36 mouse cellular contexts compared by ENCODE assay signal in genomic region chr13:22846798-22847197, GRCm38 (mm10). TPM values are rescaled to one million over a fixed set of nuclear protein-coding genes. Genes with fewer than 3 reads are reported as not detected.
DNase-seq lines count a peak whose midpoint lies in the region.
"Had no signal": no experiment of that assay in that cellular context is flagged by ENCODE, and none has a peak within 500 bp of the region (broad histone marks: within the 10 kb centered on the region; RNA-seq: fewer than 3 reads in every experiment).

No protein-coding gene starts in this region.

- DNase-seq in frontal cortex, adult 2 months (ENCODE audit: extremely low spot score in 1 of 2, low spot score in 1 of 2): peak; percentile 3 to 22
- no peak for DNase-seq in frontal cortex, postnatal 10 days (ENCODE audit: low spot score in 2 of 2)
- DNase-seq in left cerebral cortex, adult 18-20 months (ENCODE audit: low spot score in 2 of 2): peak; percentile 1 to 11
- no peak for DNase-seq in left cerebral cortex, postnatal 10 days (ENCODE audit: extremely low spot score in 1 of 2, low spot score in 2 of 2)
- DNase-seq in brain, adult 2 months (ENCODE audit: low read depth, low spot score): peak; percentile 34
- DNase-seq in thymus, postnatal 0 days (ENCODE audit: low spot score): no peak
- DNase-seq: adrenal gland, postnatal 10 days; adrenal gland, postnatal 36 days; B cell, adult 2 months; cerebellum, adult 11 months; cerebellum, adult 2 months; cerebellum, adult 9-11 months; cerebellum, postnatal 25 days; forebrain, postnatal 0 days; gastrocnemius, adult 2 months; gastrocnemius, postnatal 14 days; heart, adult 11 months had no signal

- intact Hi-C loops in left cerebral cortex, postnatal 10 days (cut with DNase I): no loop called here

RNA-seq across cellular contexts. Expression of gene Vmn1r211, which starts 10.6 kb away (rescaled TPM):
- polyA plus RNA-seq in frontal cortex, adult 2 months (2012; rRNA removed): not detected in 2 replicates
- not detected for total RNA-seq in left cerebral cortex, adult 18-20 months (2021)
- total RNA-seq in left cerebral cortex, postnatal 10 days (2021): not detected
- not detected in 2 replicates for polyA plus RNA-seq in thymus, postnatal 0 days (2015; fragmentation: Nextera tagmentation; extraction: Ambion mirVana)
- total RNA-seq: adrenal gland, adult 18-20 months; adrenal gland, postnatal 10 days; adrenal gland, postnatal 36 days; CH12.LX; common myeloid progenitor, adult 5-6 weeks; forebrain, postnatal 0 days; gastrocnemius, adult 2 months; gastrocnemius, postnatal 14 days; gastrocnemius, postnatal 4 days; heart, adult 8-10 months; heart, postnatal 25 days; hematopoietic stem cell, adult 5-6 weeks had no signal
- polyA plus RNA-seq: cerebellum, adult 2 months; embryonic facial prominence, embryonic 12.5 days; embryonic facial prominence, embryonic 15.5 days; forebrain, embryonic 11.5 days; forebrain, embryonic 14.5 days; forebrain, postnatal 0 days; G1E; heart, embryonic 11.5 days; heart, embryonic 14.5 days; heart, postnatal 0 days; hindbrain, embryonic 12.5 days; hindbrain, embryonic 15.5 days; intestine, embryonic 14.5 days; Patski had no signal

RNA-seq across cellular contexts. Expression of gene Vmn1r210, which starts 15.7 kb away (rescaled TPM):
- not detected in 2 replicates for polyA plus RNA-seq in frontal cortex, adult 2 months (2012; rRNA removed)
- not detected for total RNA-seq in left cerebral cortex, adult 18-20 months (2021)
- not detected for total RNA-seq in left cerebral cortex, postnatal 10 days (2021)
- polyA plus RNA-seq in thymus, postnatal 0 days (2015; fragmentation: Nextera tagmentation; extraction: Ambion mirVana): not detected in 2 replicates
- total RNA-seq: adrenal gland, adult 18-20 months; adrenal gland, postnatal 10 days; adrenal gland, postnatal 36 days; CH12.LX; common myeloid progenitor, adult 5-6 weeks; forebrain, postnatal 0 days; G1E; gastrocnemius, adult 2 months; gastrocnemius, postnatal 14 days; gastrocnemius, postnatal 4 days; heart, adult 8-10 months; heart, postnatal 25 days; hematopoietic stem cell, adult 5-6 weeks had no signal
- polyA plus RNA-seq: cerebellum, adult 2 months; embryonic facial prominence, embryonic 12.5 days; embryonic facial prominence, embryonic 15.5 days; forebrain, embryonic 11.5 days; forebrain, embryonic 14.5 days; forebrain, postnatal 0 days; G1E; heart, embryonic 11.5 days; heart, embryonic 14.5 days; heart, postnatal 0 days; hindbrain, embryonic 12.5 days; hindbrain, embryonic 15.5 days; intestine, embryonic 14.5 days; Patski had no signal

RNA-seq across cellular contexts. Expression of gene Vmn1r212, which starts 37.2 kb away (rescaled TPM):
- not detected in 2 replicates for polyA plus RNA-seq in frontal cortex, adult 2 months (2012; rRNA removed)
- total RNA-seq in left cerebral cortex, adult 18-20 months (2021): not detected
- not detected for total RNA-seq in left cerebral cortex, postnatal 10 days (2021)
- not detected in 2 replicates for polyA plus RNA-seq in thymus, postnatal 0 days (2015; fragmentation: Nextera tagmentation; extraction: Ambion mirVana)
- total RNA-seq: adrenal gland, adult 18-20 months; adrenal gland, postnatal 10 days; adrenal gland, postnatal 36 days; CH12.LX; common myeloid progenitor, adult 5-6 weeks; forebrain, postnatal 0 days; G1E; gastrocnemius, adult 2 months; gastrocnemius, postnatal 14 days; gastrocnemius, postnatal 4 days; heart, adult 8-10 months; heart, postnatal 25 days; hematopoietic stem cell, adult 5-6 weeks had no signal
- polyA plus RNA-seq: cerebellum, adult 2 months; embryonic facial prominence, embryonic 12.5 days; embryonic facial prominence, embryonic 15.5 days; forebrain, embryonic 11.5 days; forebrain, embryonic 14.5 days; forebrain, postnatal 0 days; G1E; heart, embryonic 11.5 days; heart, embryonic 14.5 days; heart, postnatal 0 days; hindbrain, embryonic 12.5 days; hindbrain, embryonic 15.5 days; intestine, embryonic 14.5 days; Patski had no signal

RNA-seq across cellular contexts. Expression of gene Vmn1r209, which starts 37.3 kb away (rescaled TPM):
- 0.14 and 0.27 TPM in 2 replicates for polyA plus RNA-seq in frontal cortex, adult 2 months (2012; rRNA removed)
- not detected for total RNA-seq in left cerebral cortex, adult 18-20 months (2021)
- under 1 TPM in 1 of 2 experiments, not detected in 1; 0.13 TPM for total RNA-seq in left cerebral cortex, postnatal 10 days (2021)
- not detected in 2 replicates for polyA plus RNA-seq in thymus, postnatal 0 days (2015; fragmentation: Nextera tagmentation; extraction: Ambion mirVana)
- total RNA-seq: adrenal gland, adult 18-20 months; adrenal gland, postnatal 36 days; CH12.LX; common myeloid progenitor, adult 5-6 weeks; forebrain, postnatal 0 days; gastrocnemius, postnatal 14 days; gastrocnemius, postnatal 4 days; heart, adult 8-10 months; heart, postnatal 25 days; hematopoietic stem cell, adult 5-6 weeks had no signal
- polyA plus RNA-seq: cerebellum, adult 2 months; embryonic facial prominence, embryonic 12.5 days; embryonic facial prominence, embryonic 15.5 days; forebrain, embryonic 11.5 days; forebrain, embryonic 14.5 days; forebrain, postnatal 0 days; G1E; heart, embryonic 11.5 days; heart, embryonic 14.5 days; heart, postnatal 0 days; hindbrain, embryonic 12.5 days; hindbrain, embryonic 15.5 days; intestine, embryonic 14.5 days; Patski had no signal

Comparison
In these comparisons a context has a peak if more than half of its experiments do, and no peak if none do; other contexts are left out.
1. DNase-seq: peak in frontal cortex, adult 2 months (2 of 2), left cerebral cortex, adult 18-20 months (2 of 2) and brain, adult 2 months (single experiment); none in frontal cortex, postnatal 10 days (0 of 2), left cerebral cortex, postnatal 10 days (0 of 2) and thymus, postnatal 0 days (single experiment).